Mouse (Mus musculus) brain, embryonic 14.5 days (tissue): Measurements from ENCODE around the gene Fam183b.

Experiments used
- CTCF ChIP-seq: fragments of 200-500 bp; IDR thresholded peaks from 2 replicates; pipeline ENCODE4 v1.5.1; 2012; ENCODE audit warnings: inconsistent platforms, mild to moderate bottlenecking, moderate library complexity, borderline replicate concordance; ENCODE audit not compliant: insufficient read depth, insufficient read length; ENCODE audit errors: extremely low read depth
- POLR2A ChIP-seq: fragments of 200-500 bp; IDR thresholded peaks from 2 replicates; pipeline ENCODE4 v1.6.1; 2012; ENCODE audit warnings: mild to moderate bottlenecking, inconsistent platforms, borderline replicate concordance; ENCODE audit not compliant: poor library complexity, insufficient read depth, insufficient read length, severe bottlenecking; ENCODE audit errors: extremely low read depth

GRCm38 (mm10) chr11:58847636-58848035 lies 45.9 kb upstream of the Fam183b start:
- TF ChIP-seq CTCF (no peak), POLR2A (no peak)
